Mouse (Mus musculus): ENCODE measurements around the gene Uncx.
"Not testable (repeated sequence)": the region's sequence is repeated elsewhere in the genome, so short reads cannot be mapped to it uniquely, and the experiment has no call there.

Uncx gene

GRCm38 (mm10) chr5:139565462-139565861 lies 22.2 kb downstream of the Uncx start:
- no peak for DNase-seq

- no peak for DNase-seq
Measured at GRCm38 (mm10) chr5:139566640-139567399, 23.5 kb downstream of the Uncx start.

- no peak for DNase-seq
Measured at GRCm38 (mm10) chr5:139568079-139568478, 24.8 kb downstream of the Uncx start.

GRCm38 (mm10) chr5:139572526-139572925 lies 29.2 kb downstream of the Uncx start:
- DNase-seq: no peak

- DNase-seq: no peak
Measured at GRCm38 (mm10) chr5:139573606-139574311, 30.5 kb downstream of the Uncx start.

- DNase-seq: no peak
Measured at GRCm38 (mm10) chr5:139575054-139575453, 31.8 kb downstream of the Uncx start.

- DNase-seq: no peak
Measured at GRCm38 (mm10) chr5:139580171-139580743, 37.0 kb downstream of the Uncx start.

GRCm38 (mm10) chr5:139581308-139581868 lies 38.1 kb downstream of the Uncx start:
- peak; percentile 25 for DNase-seq

GRCm38 (mm10) chr5:139584971-139585747 lies 41.9 kb downstream of the Uncx start:
- no peak for DNase-seq

GRCm38 (mm10) chr5:139585748-139586060 lies 42.4 kb downstream of the Uncx start:
- DNase-seq: no peak

GRCm38 (mm10) chr5:139587459-139587858 lies 44.2 kb downstream of the Uncx start:
- not testable (repeated sequence) for DNase-seq

GRCm38 (mm10) chr5:139590682-139591360 lies 47.5 kb downstream of the Uncx start:
- not testable (repeated sequence) for DNase-seq

- no peak for DNase-seq
Measured at GRCm38 (mm10) chr5:139592011-139592410, 48.7 kb downstream of the Uncx start.

GRCm38 (mm10) chr5:139592850-139593249 lies 49.6 kb downstream of the Uncx start:
- no peak for DNase-seq

- DNase-seq: no peak
Measured at GRCm38 (mm10) chr5:139593746-139594145, 50.5 kb downstream of the Uncx start.

- DNase-seq: peak; percentile 26
Measured at GRCm38 (mm10) chr5:139595001-139595400, 51.7 kb downstream of the Uncx start.
